Mouse (Mus musculus) megakaryocyte, adult 5-6 weeks (primary cell): ENCODE measurements around the gene Cers6. TPM values are rescaled to one million over a fixed set of nuclear protein-coding genes. Genes with fewer than 3 reads are reported as not detected.

ENCODE experiments used
- ATAC-seq: 2 replicates; pipeline ENCODE4 v1.8.0; 2016; ENCODE audit warnings: mild to moderate bottlenecking, inconsistent platforms; ENCODE audit not compliant: poor library complexity, severe bottlenecking
- total RNA-seq, 2 experiments: library from RNA; stranded (forward) in 1 of 2; stranded (reverse) in 1 of 2; fragments of 153-499, 151-499 nt in 1 of 2; fragments of 221-1000, 200-1000 nt in 1 of 2; gene quantifications; 2 replicates each; pipeline versions ENCODE4 v1.2.3 to v1.2.4; 2015 to 2017

Gene Cers6
- total RNA-seq, 2 experiments from 2014 or later = 64.6 to 146 TPM

- peak; percentile 94 for ATAC-seq
These were observed 17.9 kb downstream of the Cers6 start for GRCm38 (mm10) chr2:68879071-68879651.

GRCm38 (mm10) chr2:68884573-68884972, 23.3 kb downstream of the Cers6 start:
- ATAC-seq = no peak

GRCm38 (mm10) chr2:68885206-68885605, 24.0 kb downstream of the Cers6 start:
- no peak for ATAC-seq

GRCm38 (mm10) chr2:68885766-68886496, 24.7 kb downstream of the Cers6 start:
- no peak for ATAC-seq

GRCm38 (mm10) chr2:68886661-68887060, 25.4 kb downstream of the Cers6 start:
- no peak for ATAC-seq

GRCm38 (mm10) chr2:68888094-68888705, 27.0 kb downstream of the Cers6 start:
- ATAC-seq = no peak

- ATAC-seq = no peak
These were observed 28.5 kb downstream of the Cers6 start for GRCm38 (mm10) chr2:68889661-68890170.

- no peak for ATAC-seq
These were observed 31.2 kb downstream of the Cers6 start for GRCm38 (mm10) chr2:68892476-68892875.

- no peak for ATAC-seq
These were observed 34.0 kb downstream of the Cers6 start for GRCm38 (mm10) chr2:68895044-68895764.

- no peak for ATAC-seq
These were observed 35.0 kb downstream of the Cers6 start for GRCm38 (mm10) chr2:68896196-68896595.

- no peak for ATAC-seq
These were observed 38.7 kb downstream of the Cers6 start for GRCm38 (mm10) chr2:68899770-68900521.

GRCm38 (mm10) chr2:68900640-68901378, 39.6 kb downstream of the Cers6 start:
- peak; percentile 76 for ATAC-seq

GRCm38 (mm10) chr2:68901708-68902107, 40.5 kb downstream of the Cers6 start:
- ATAC-seq = no peak

- ATAC-seq = no peak
These were observed 41.3 kb downstream of the Cers6 start for GRCm38 (mm10) chr2:68902546-68902945.

- ATAC-seq = no peak
These were observed 45.7 kb downstream of the Cers6 start for GRCm38 (mm10) chr2:68906921-68907320.

GRCm38 (mm10) chr2:68907721-68908463, 46.7 kb downstream of the Cers6 start:
- ATAC-seq = peak; percentile 92

- no peak for ATAC-seq
These were observed 49.5 kb downstream of the Cers6 start for GRCm38 (mm10) chr2:68910727-68911126.

GRCm38 (mm10) chr2:68911587-68912483, 50.6 kb downstream of the Cers6 start:
- ATAC-seq = no peak
